Mouse (Mus musculus) heart, postnatal 25 days (tissue): Measurements from ENCODE around the gene Gm4969. TPM values are rescaled to one million over a fixed set of nuclear protein-coding genes. Genes with fewer than 3 reads are reported as not detected.

Experiments
- DNase-seq: peaks from one replicate; pipeline ENCODE4 v3.0.0; 2022; ENCODE audit warnings: low spot score
- intact Hi-C: fragments of 180-260 bp; cut with DNase I; formaldehyde crosslinking; loops from one replicate; pipeline ENCODE4 v1.15.1; 2025
- total RNA-seq, 2 experiments: library from RNA; stranded (reverse); gene quantifications; 2 replicates each; pipeline ENCODE4 v1.2.3; 2021

The Gm4969 gene
- total RNA-seq, 2 experiments from 2014 or later, result not detected

- no peak for DNase-seq
- intact Hi-C loops, result no loop called here
Observed at GRCm38 (mm10) chr7:19095751-19096110, 22.4 kb downstream of the Gm4969 start.

- DNase-seq, result no peak
- intact Hi-C loops, result no loop called here
Observed at GRCm38 (mm10) chr7:19094826-19095750, 23.1 kb downstream of the Gm4969 start.

- intact Hi-C loops, result no loop called here
- no peak for DNase-seq
Observed at GRCm38 (mm10) chr7:19094471-19094825, 23.7 kb downstream of the Gm4969 start, which contains the start of gene Six5. Six5 (plus strand) TSS chr7:19094594.

GRCm38 (mm10) chr7:19093537-19094385 is 24.4 kb downstream of the Gm4969 start:
- DNase-seq, result peak; percentile 96
- intact Hi-C loops, result loop anchor here (1.0 kb wide), 1 partner anchor 24 kb away; no protein-coding TSS in a partner anchor

- intact Hi-C loops, result loop anchor here (1.0 kb wide), 1 partner anchor 24 kb away; no protein-coding TSS in a partner anchor
- DNase-seq, result peak; percentile 78
Observed at GRCm38 (mm10) chr7:19093174-19093521, 25.0 kb downstream of the Gm4969 start.

GRCm38 (mm10) chr7:19092381-19093173 is 25.6 kb downstream of the Gm4969 start:
- intact Hi-C loops, result loop anchor here (1.0 kb wide), 1 partner anchor 23 kb away; no protein-coding TSS in a partner anchor
- DNase-seq, result peak; percentile 51

GRCm38 (mm10) chr7:19091913-19092312 is 26.3 kb downstream of the Gm4969 start:
- no peak for DNase-seq
- intact Hi-C loops, result no loop called here

- intact Hi-C loops, result loop anchor here (2.0 kb wide), 1 partner anchor 14 kb away; no protein-coding TSS in a partner anchor
- DNase-seq, result no peak
Observed at GRCm38 (mm10) chr7:19088813-19089212, 29.4 kb downstream of the Gm4969 start.

GRCm38 (mm10) chr7:19086760-19087159 is 31.4 kb downstream of the Gm4969 start:
- DNase-seq, result no peak
- intact Hi-C loops, result no loop called here

- DNase-seq, result no peak
- intact Hi-C loops, result no loop called here
Observed at GRCm38 (mm10) chr7:19086042-19086441, 32.1 kb downstream of the Gm4969 start.

GRCm38 (mm10) chr7:19085495-19085894 is 32.7 kb downstream of the Gm4969 start:
- intact Hi-C loops, result no loop called here
- no peak for DNase-seq

GRCm38 (mm10) chr7:19084921-19085473 is 33.2 kb downstream of the Gm4969 start:
- intact Hi-C loops, result no loop called here
- no peak for DNase-seq

GRCm38 (mm10) chr7:19084277-19084771 is 33.8 kb downstream of the Gm4969 start:
- intact Hi-C loops, result no loop called here

GRCm38 (mm10) chr7:19083701-19084100 is 34.5 kb downstream of the Gm4969 start, which contains the start of gene Dmpk:
Dmpk (plus strand) TSS chr7:19083849.
- intact Hi-C loops, result no loop called here
- DNase-seq, result no peak

More at GRCm38 (mm10) chr7:19084277-19084771, 33.8 kb downstream of the Gm4969 start:
- no peak for DNase-seq

GRCm38 (mm10) chr7:19083096-19083495 is 35.1 kb downstream of the Gm4969 start:
- intact Hi-C loops, result no loop called here
- peak; percentile 69 for DNase-seq

- DNase-seq, result no peak
- intact Hi-C loops, result no loop called here
Observed at GRCm38 (mm10) chr7:19082171-19082570, 36.0 kb downstream of the Gm4969 start.

GRCm38 (mm10) chr7:19080451-19080950 is 37.7 kb downstream of the Gm4969 start:
- intact Hi-C loops, result no loop called here
- DNase-seq, result no peak

- no peak for DNase-seq
- intact Hi-C loops, result no loop called here
Observed at GRCm38 (mm10) chr7:19078732-19079131, 39.4 kb downstream of the Gm4969 start.

GRCm38 (mm10) chr7:19077761-19078160 is 40.4 kb downstream of the Gm4969 start:
- intact Hi-C loops, result no loop called here
- no peak for DNase-seq
